Mouse (Mus musculus): ENCODE results near the gene Atp6v1d. TPM values are rescaled to one million over a fixed set of nuclear protein-coding genes. Genes with fewer than 3 reads are reported as not detected.

Gene Atp6v1d
- polyA plus RNA-seq (2021; fragmentation: Nextera tagmentation) = 221 and 235 TPM in 2 replicates
- long read RNA-seq, experiment 1, transcript Atp6v1d-202 (2 exons, 775 nt) = minor isoform, 5 of 588 reads
- long read RNA-seq, experiment 1, transcript Atp6v1d-201 (9 exons, 3,667 nt) = major isoform, 341 of 588 reads
- long read RNA-seq, experiment 1, partial matches to known transcripts = 208 of 588 reads
- long read RNA-seq, experiment 1, other reads (novel, unspliced or antisense) = 34 of 588 reads
- long read RNA-seq, experiment 2, transcript Atp6v1d-201 (9 exons, 3,667 nt) = major isoform, 989 of 1,063 reads
- long read RNA-seq, experiment 2, partial matches to known transcripts = 25 of 1,063 reads
- long read RNA-seq, experiment 2, other reads (novel, unspliced or antisense) = 48 of 1,063 reads

DNA sequence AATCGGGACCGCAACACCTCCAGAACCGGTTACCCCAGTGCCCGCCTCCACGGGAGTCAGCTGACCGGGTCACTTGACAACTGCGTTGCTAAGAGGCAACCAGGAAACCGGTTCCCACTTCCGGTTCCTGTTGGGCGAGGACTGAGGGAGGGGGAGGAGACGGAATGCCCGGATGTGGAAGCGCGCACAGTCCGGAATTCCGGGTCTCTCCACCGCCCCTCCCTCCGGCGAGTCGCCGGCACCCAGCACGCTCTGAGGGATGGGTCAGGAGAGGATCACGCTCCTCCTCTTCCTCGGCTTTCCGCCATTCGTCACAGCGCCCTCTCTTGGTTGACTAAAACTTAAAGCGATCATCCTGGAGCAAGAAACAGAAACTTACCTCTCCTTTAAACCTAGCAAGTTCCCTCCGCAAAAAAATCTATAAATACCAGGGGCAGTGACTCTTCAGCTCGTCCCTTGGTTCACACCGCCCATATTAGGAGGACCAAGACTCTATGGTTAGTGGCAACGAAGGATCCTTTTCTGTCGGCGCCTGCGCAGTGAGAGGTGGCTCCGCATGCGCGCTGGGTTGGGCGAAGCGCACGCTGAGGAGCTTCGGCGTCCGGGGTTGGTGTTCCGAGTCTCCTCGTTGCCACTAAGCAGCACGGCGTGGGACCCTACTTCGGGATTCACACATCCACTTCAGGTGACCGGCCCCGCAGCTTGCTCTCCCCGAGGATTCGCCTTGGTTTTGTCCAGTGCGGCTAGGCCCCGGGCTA lies at the start of gene Atp6v1d, which contains the start of gene Eif2s1:
TSS of gene Atp6v1d (minus strand) at position 143 of the 758 bp plus-strand sequence.
TSS of gene Eif2s1 (plus strand) at position 324 of the 758 bp plus-strand sequence.

DNA sequence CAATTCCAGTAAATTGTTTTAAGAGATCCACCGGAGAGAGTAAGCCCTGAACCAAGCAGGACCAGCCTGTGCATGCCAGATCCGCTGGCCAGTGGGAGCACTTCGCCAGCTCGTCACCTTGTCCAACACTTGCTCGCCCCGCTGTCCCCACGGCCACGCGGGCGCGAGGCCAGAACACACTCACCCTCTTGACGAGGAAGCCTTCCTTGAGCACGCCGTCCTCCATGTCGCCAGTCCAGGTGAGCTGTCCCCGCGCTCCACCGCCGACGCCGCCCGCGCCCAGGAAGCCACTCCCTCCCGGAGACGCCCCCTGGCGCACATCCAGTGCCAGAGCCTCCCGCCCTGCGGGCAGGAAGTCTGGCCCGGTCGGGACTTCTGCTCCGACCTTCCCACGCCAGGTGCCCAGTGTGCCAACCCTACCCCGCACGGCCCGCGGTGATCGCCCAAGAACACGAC lies 45.3 kb upstream of the Atp6v1d start, which contains the start of gene Plek2:
TSS of gene Plek2 (minus strand) at position 258 of the 456 bp plus-strand sequence.

Other genes with a start within 250 kb of the Atp6v1d start
- gene Fam71d, start 170.1 kb downstream of the Atp6v1d start, polyA plus RNA-seq (2021; fragmentation: Nextera tagmentation) = not detected in 2 replicates
- 11.8 and 14.6 TPM in 2 replicates for gene Mpp5, start 112.7 kb downstream of the Atp6v1d start, polyA plus RNA-seq (2021; fragmentation: Nextera tagmentation)
- 59.0 and 66.4 TPM in 2 replicates for gene Eif2s1, start 181 bp upstream of the Atp6v1d start, polyA plus RNA-seq (2021; fragmentation: Nextera tagmentation)
- 0.45 and 2.1 TPM in 2 replicates for gene Plek2, start 45.3 kb upstream of the Atp6v1d start, polyA plus RNA-seq (2021; fragmentation: Nextera tagmentation)
- 8.1 and 8.8 TPM in 2 replicates for gene Tmem229b, start 146.0 kb upstream of the Atp6v1d start, polyA plus RNA-seq (2021; fragmentation: Nextera tagmentation)
- gene Plekhh1, start 167.5 kb upstream of the Atp6v1d start, polyA plus RNA-seq (2021; fragmentation: Nextera tagmentation) = 2.8 and 3.5 TPM in 2 replicates
- gene Pigh, start 228.0 kb upstream of the Atp6v1d start, polyA plus RNA-seq (2021; fragmentation: Nextera tagmentation) = 8.8 and 10.2 TPM in 2 replicates